Mouse (Mus musculus) ovary, postnatal 14 days (tissue): ENCODE measurements around the gene Gm14418.
"Not testable (repeated sequence)": the region's sequence is repeated elsewhere in the genome, so short reads cannot be mapped to it uniquely, and the experiment has no call there.

Experiments used
- DNase-seq: peaks from one replicate; pipeline ENCODE4 v3.0.0; 2022; ENCODE audit warnings: low spot score

The Gm14418 gene

GRCm38 (mm10) chr2:177398096-177398495 lies at the start of gene Gm14418:
Gene Gm14418, minus strand, starts transcription at chr2:177398320.
- not testable (repeated sequence) for DNase-seq
